Mouse (Mus musculus) gonadal fat pad, adult 2 months (tissue): ENCODE measurements at regions not wholly inside any gene's neighbourhood (a gene's known extent, or its start where the extent isn't known, plus 50 kb on each side); places are given as distances from the start of the nearest gene placed in this dataset.
"Not testable (repeated sequence)": the region's sequence is repeated elsewhere in the genome, so short reads cannot be mapped to it uniquely, and the experiment has no call there.

Source experiments
- DNase-seq: peaks from one replicate; pipeline ENCODE4 v3.0.0-alpha.2; 2012; ENCODE audit warnings: low read depth

GRCm38 (mm10) chr14:87612871-87613270 is 196.4 kb downstream of the Tdrd3 start:
- DNase-seq: no peak

- no peak for DNase-seq
Observed at GRCm38 (mm10) chr14:87619368-87620035, 203.1 kb downstream of the Tdrd3 start.

GRCm38 (mm10) chr14:87631078-87631813 is 214.8 kb downstream of the Tdrd3 start:
- DNase-seq: no peak

- no peak for DNase-seq
Observed at GRCm38 (mm10) chr14:87634596-87634995, 218.2 kb downstream of the Tdrd3 start.

GRCm38 (mm10) chr14:87637131-87637530 is 220.7 kb downstream of the Tdrd3 start:
- DNase-seq: no peak

GRCm38 (mm10) chr14:87667910-87668309 is 251.5 kb downstream of the Tdrd3 start:
- DNase-seq: no peak

- DNase-seq: no peak
Observed at GRCm38 (mm10) chr14:87669496-87669895, 253.1 kb downstream of the Tdrd3 start.

- no peak for DNase-seq
Observed at GRCm38 (mm10) chr14:87680788-87681187, 264.3 kb downstream of the Tdrd3 start.

GRCm38 (mm10) chr14:87683091-87683806 is 266.8 kb downstream of the Tdrd3 start:
- DNase-seq: not testable (repeated sequence)

- DNase-seq: no peak
Observed at GRCm38 (mm10) chr14:87689866-87690265, 273.4 kb downstream of the Tdrd3 start.

- DNase-seq: no peak
Observed at GRCm38 (mm10) chr14:87736456-87736855, 320.0 kb downstream of the Tdrd3 start.

- DNase-seq: no peak
Observed at GRCm38 (mm10) chr14:87745524-87745923, 329.1 kb downstream of the Tdrd3 start.

- no peak for DNase-seq
Observed at GRCm38 (mm10) chr14:87746011-87746410, 329.6 kb downstream of the Tdrd3 start.

- DNase-seq: no peak
Observed at GRCm38 (mm10) chr14:87749068-87749467, 332.6 kb downstream of the Tdrd3 start.

- no peak for DNase-seq
Observed at GRCm38 (mm10) chr14:87749762-87750161, 333.3 kb downstream of the Tdrd3 start.

GRCm38 (mm10) chr14:87750665-87751170 is 334.3 kb downstream of the Tdrd3 start:
- no peak for DNase-seq

- no peak for DNase-seq
Observed at GRCm38 (mm10) chr14:87754744-87755143, 338.3 kb downstream of the Tdrd3 start.

GRCm38 (mm10) chr14:87775332-87775890 is 359.0 kb downstream of the Tdrd3 start:
- no peak for DNase-seq

GRCm38 (mm10) chr14:87799803-87800202 is 383.4 kb downstream of the Tdrd3 start:
- DNase-seq: no peak

GRCm38 (mm10) chr14:87809664-87810063 is 393.2 kb downstream of the Tdrd3 start:
- DNase-seq: not testable (repeated sequence)

GRCm38 (mm10) chr14:87844120-87844519 is 427.7 kb downstream of the Tdrd3 start:
- no peak for DNase-seq

GRCm38 (mm10) chr14:87861486-87861885 is 445.0 kb downstream of the Tdrd3 start:
- no peak for DNase-seq
